Mouse (Mus musculus): ENCODE data around the gene Slc22a30.
"Not testable (repeated sequence)": the region's sequence is repeated elsewhere in the genome, so short reads cannot be mapped to it uniquely, and the experiment has no call there.

The Slc22a30 gene

DNA sequence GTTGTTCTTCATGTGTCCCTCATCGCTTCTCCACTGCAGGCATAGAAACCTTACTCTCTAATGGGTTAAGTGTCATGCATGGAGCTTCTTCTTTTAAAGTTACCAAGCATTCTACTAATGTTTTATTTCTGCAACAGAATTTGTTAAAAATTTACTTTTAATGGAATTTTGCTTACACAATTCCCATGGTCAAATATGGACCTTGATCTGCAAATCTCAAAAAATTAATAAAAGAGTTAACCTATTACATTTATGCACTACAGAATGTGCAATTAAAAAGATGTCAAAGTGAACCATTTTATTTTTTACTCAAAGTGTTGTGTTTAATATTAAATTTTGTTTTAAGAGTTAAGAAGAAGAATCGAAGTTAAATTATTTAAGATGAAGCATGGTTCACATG lies at the start of gene Slc22a30:
Slc22a30 (minus strand) TSS at position 101 of the 400 bp plus-strand sequence.
- DNase-seq, result not testable (repeated sequence)

DNA sequence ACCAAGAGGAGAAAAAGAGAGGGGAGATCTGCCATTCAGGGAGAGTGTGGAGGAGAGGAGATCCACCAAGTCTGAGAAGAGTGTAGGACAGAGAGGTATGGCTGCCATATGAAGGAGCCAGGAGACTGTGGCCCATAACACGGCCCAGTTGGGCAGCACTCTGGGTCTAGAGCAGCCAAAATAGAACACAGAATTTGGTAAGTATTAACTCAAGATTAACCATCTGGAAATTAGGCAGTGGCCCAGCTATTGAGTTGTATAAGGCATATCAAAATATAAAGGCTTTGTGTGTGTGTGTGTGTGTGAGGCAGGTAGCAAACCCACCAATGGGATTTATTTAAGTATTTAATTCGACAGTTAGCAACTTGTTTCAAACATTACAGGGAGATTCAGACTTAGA lies 43.4 kb upstream of the Slc22a30 start:
- DNase-seq, result no peak

DNA sequence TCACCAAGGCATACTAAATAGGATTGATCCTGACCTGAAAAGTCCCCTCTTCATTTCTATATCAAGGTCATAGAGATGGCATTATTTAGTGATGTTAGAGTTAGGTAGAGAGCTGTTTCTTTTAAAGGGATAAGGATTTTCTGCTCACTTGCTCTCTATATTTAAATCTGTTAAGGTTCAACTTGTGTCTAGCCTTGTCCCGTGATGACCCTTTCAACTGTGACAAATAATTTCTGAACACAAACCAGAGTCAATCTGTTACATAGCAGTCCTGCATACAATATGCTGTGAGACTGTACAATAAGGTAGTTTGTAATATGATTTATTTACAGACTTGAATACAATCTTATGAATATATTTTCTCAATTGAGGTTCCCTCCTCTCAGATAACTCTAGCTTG lies 42.6 kb upstream of the Slc22a30 start:
- no peak for DNase-seq

DNA sequence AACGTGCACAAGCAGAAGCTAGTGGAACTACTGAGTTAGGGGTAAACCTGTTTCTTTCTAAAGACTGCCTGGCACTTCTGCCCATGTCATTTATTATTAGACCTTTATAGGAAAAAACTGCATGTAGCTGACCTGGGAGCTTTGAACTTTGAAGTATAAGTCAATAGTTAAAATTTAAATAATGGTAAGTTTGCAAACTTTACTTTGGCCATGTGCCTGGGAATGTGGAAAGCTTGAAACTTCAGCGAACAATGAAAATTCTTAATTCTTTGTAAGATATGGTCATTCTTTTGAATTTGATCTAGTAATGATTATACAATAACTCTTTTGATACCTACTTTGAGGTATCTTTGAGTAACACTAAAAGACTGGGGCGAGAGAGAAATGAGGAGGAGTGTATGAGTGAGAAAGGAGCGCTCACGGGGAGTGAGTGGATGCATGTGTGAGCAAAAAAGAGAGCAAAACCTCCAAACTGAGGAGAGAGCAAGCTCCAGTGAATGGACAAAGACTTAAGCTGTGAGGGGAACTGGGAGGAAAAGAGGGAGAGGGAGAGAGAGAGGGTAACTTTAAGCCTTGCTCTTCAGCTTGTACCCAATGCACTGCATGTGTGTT lies 26.2 kb upstream of the Slc22a30 start:
- DNase-seq, result no peak

DNA sequence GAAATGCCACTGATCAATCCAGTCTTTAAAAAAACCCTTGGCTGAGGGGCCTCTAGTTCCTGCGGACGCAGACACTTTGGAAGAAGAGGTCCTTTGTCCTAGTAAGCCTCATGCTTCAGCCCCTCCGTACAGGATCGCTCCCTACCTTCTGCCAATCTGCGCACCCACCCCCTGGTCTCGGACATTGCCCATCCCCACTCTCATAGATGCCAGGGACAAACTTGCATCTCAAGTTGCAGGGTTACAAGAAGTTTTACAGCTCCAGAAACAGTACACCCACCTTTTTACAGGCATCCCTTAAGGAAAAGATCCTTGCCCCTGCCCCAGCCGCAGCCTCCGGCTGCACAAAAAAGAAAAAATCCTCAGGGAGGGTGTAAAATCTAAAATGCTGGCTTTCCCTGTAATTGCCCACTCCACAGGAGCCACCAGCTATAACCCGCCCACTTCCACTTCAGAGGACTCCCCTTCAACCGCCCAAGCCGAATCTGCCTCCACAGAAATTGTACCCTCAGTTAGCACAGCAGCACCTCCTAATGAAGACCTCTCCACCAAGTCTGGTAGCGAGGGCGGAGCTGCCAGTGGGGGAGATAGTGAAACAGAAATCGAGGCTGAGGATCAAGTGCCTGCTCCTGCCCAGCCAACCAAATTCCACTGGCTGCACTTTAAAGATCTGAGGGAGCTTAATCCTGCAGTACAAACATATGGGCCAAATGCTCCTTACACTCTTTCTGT lies 2.5 kb upstream of the Slc22a30 start:
- DNase-seq, result not testable (repeated sequence)

Data from cerebellum, adult 11 months (tissue).